Mouse (Mus musculus) G1E (cell line): Measurements from ENCODE around the gene Evx1. TPM values are rescaled to one million over a fixed set of nuclear protein-coding genes. Genes with fewer than 3 reads are reported as not detected.

Experiments
- ATAC-seq: 2 replicates; pipeline ENCODE4 v1.8.0; 2016; ENCODE audit warnings: mild to moderate bottlenecking; ENCODE audit not compliant: insufficient number of reproducible peaks, poor library complexity, low FRiP score, severe bottlenecking; ENCODE audit errors: extremely low read depth
- DNase-seq: peaks from one replicate; pipeline ENCODE4 v3.0.0; 2012; ENCODE audit warnings: low spot score
- H3K27me3 ChIP-seq: 2 replicates; pipeline ENCODE4 v1.6.1; 2012; ENCODE audit warnings: mild to moderate bottlenecking, low read length, inconsistent platforms; ENCODE audit not compliant: insufficient read depth
- H3K36me3 ChIP-seq: replicated peaks from 2 replicates; pipeline ENCODE3; 2012; ENCODE audit warnings: mild to moderate bottlenecking, inconsistent platforms
- H3K4me1 ChIP-seq: 2 replicates; pipeline ENCODE4 v1.6.1; 2012; ENCODE audit warnings: low read depth, low read length, inconsistent platforms, mixed read lengths; ENCODE audit not compliant: insufficient read depth
- H3K4me3 ChIP-seq: 2 replicates; pipeline ENCODE4 v1.5.1; 2012; ENCODE audit warnings: low read depth, mild to moderate bottlenecking, inconsistent platforms, low read length, moderate library complexity, mixed read lengths
- H3K9me3 ChIP-seq: replicated peaks from 2 replicates; pipeline ENCODE4 v1.6.1; 2012; ENCODE audit warnings: inconsistent platforms
- CTCF ChIP-seq: IDR thresholded peaks from 2 replicates; pipeline ENCODE4 v1.5.1; 2012; ENCODE audit warnings: low read depth, low read length, inconsistent platforms, mixed read lengths
- GATA1 ChIP-seq: IDR thresholded peaks from 2 replicates; pipeline ENCODE4 v1.6.1; 2012; ENCODE audit warnings: borderline replicate concordance, low read length, inconsistent platforms, mixed read lengths
- GATA2 ChIP-seq: IDR thresholded peaks from 2 replicates; pipeline ENCODE4 v1.6.1; 2012; ENCODE audit warnings: low read depth, low read length, inconsistent platforms, borderline replicate concordance
- POLR2AphosphoS5 ChIP-seq: IDR thresholded peaks from 2 replicates; pipeline ENCODE4 v1.6.1; 2012; ENCODE audit warnings: low read depth, low read length, inconsistent platforms; ENCODE audit not compliant: insufficient replicate concordance
- TAL1 ChIP-seq: conservative IDR thresholded peaks from 2 replicates; pipeline ENCODE4 v1.6.1; 2012; ENCODE audit warnings: low read depth, low read length, inconsistent platforms, mixed read lengths
- polyA plus RNA-seq: library from polyadenylated mRNA; stranded (reverse); fragments of >175 nt; gene quantifications from 2 replicates; pipeline ENCODE4 v1.2.3, GENCODE M21; 2012
- total RNA-seq, 2 experiments: library from RNA; stranded (forward) in 1 of 2; stranded (reverse) in 1 of 2; fragments of 200-1000 nt in 1 of 2; fragments of >200 nt in 1 of 2; fragmentation: Nextera tagmentation in 1 of 2; gene quantifications; 2 replicates each; pipeline ENCODE4 v1.2.3; 2014 to 2017

Gene Evx1
- total and polyA plus RNA-seq, 3 experiments = not detected

- Histone ChIP-seq H3K36me3 (no peaks in the 10 kb centered on the region), H3K4me3 (no peak overlapping the region), H3K27me3 (no peaks in the 10 kb centered on the region), H3K4me1 (no peaks in the 10 kb centered on the region), H3K9me3 (no peaks in the 10 kb centered on the region)
- no peak for TF ChIP-seq GATA2
- no peak for TF ChIP-seq TAL1
- no peak for TF ChIP-seq POLR2AphosphoS5
- TF ChIP-seq CTCF = no peak
- TF ChIP-seq GATA1 = no peak
- ATAC-seq (no peak), DNase-seq (no peak)
Measured at GRCm38 (mm10) chr6:52283896-52284295, 29.4 kb upstream of the Evx1 start.

- no peak overlapping the region for H3K4me3 ChIP-seq
- no peaks in the 10 kb centered on the region for H3K36me3 ChIP-seq
- TF ChIP-seq POLR2AphosphoS5 (no peak), TAL1 (no peak), GATA2 (no peak), CTCF (no peak), GATA1 (no peak)
- ATAC-seq (no peak), DNase-seq (no peak)
- H3K9me3 ChIP-seq = no peaks in the 10 kb centered on the region
- H3K4me1 ChIP-seq = no peaks in the 10 kb centered on the region
- peaks cover 2% of the 10 kb centered on the region; the same call in 1 of the 2 replicates for H3K27me3 ChIP-seq
Measured at GRCm38 (mm10) chr6:52290186-52290585, 23.1 kb upstream of the Evx1 start.

- H3K9me3 ChIP-seq = no peaks in the 10 kb centered on the region
- H3K4me1 ChIP-seq = no peaks in the 10 kb centered on the region
- no peak for DNase-seq
- peaks cover 2% of the 10 kb centered on the region; the same call in 1 of the 2 replicates for H3K27me3 ChIP-seq
- no peak overlapping the region for H3K4me3 ChIP-seq
- TF ChIP-seq TAL1 (no peak), POLR2AphosphoS5 (no peak), GATA2 (no peak), CTCF (no peak), GATA1 (no peak)
- H3K36me3 ChIP-seq = no peaks in the 10 kb centered on the region
- ATAC-seq = no peak
Measured at GRCm38 (mm10) chr6:52291021-52291860, 22.1 kb upstream of the Evx1 start.

GRCm38 (mm10) chr6:52292328-52292727 is 21.0 kb upstream of the Evx1 start:
- Histone ChIP-seq H3K9me3 (no peaks in the 10 kb centered on the region), H3K4me3 (no peak overlapping the region), H3K27me3 (peaks cover 2% of the 10 kb centered on the region; the same call in 1 of the 2 replicates), H3K4me1 (no peaks in the 10 kb centered on the region), H3K36me3 (no peaks in the 10 kb centered on the region)
- ATAC-seq (no peak), DNase-seq (no peak)
- no peak for TF ChIP-seq CTCF

GRCm38 (mm10) chr6:52294616-52295015 is 18.7 kb upstream of the Evx1 start:
- H3K9me3 ChIP-seq = no peaks in the 10 kb centered on the region
- ATAC-seq (no peak), DNase-seq (no peak)
- H3K4me1 ChIP-seq = no peaks in the 10 kb centered on the region
- H3K36me3 ChIP-seq = no peaks in the 10 kb centered on the region
- peaks cover 2% of the 10 kb centered on the region; the same call in 1 of the 2 replicates for H3K27me3 ChIP-seq
- no peak overlapping the region for H3K4me3 ChIP-seq
- TF ChIP-seq GATA2 (no peak), GATA1 (no peak), CTCF (no peak), POLR2AphosphoS5 (no peak), TAL1 (no peak)

- H3K4me3 ChIP-seq = no peak overlapping the region
- ATAC-seq (no peak), DNase-seq (no peak)
- H3K4me1 ChIP-seq = no peaks in the 10 kb centered on the region
- TF ChIP-seq CTCF (no peak), TAL1 (no peak)
- H3K36me3 ChIP-seq = no peaks in the 10 kb centered on the region
- H3K27me3 ChIP-seq = 0 out of 2 replicates have a peak, but pooled peaks cover 3% of the 10 kb centered on the region
- no peaks in the 10 kb centered on the region for H3K9me3 ChIP-seq
Measured at GRCm38 (mm10) chr6:52298511-52298910, 14.8 kb upstream of the Evx1 start.

GRCm38 (mm10) chr6:52300806-52301205 is 12.5 kb upstream of the Evx1 start:
- Histone ChIP-seq H3K36me3 (no peaks in the 10 kb centered on the region), H3K27me3 (peaks cover 5% of the 10 kb centered on the region; the same call in 1 of the 2 replicates), H3K4me3 (no peak overlapping the region), H3K4me1 (no peaks in the 10 kb centered on the region), H3K9me3 (no peaks in the 10 kb centered on the region)
- no peak for TF ChIP-seq POLR2AphosphoS5
- no peak for TF ChIP-seq GATA1
- no peak for TF ChIP-seq GATA2
- no peak for TF ChIP-seq TAL1
- no peak for TF ChIP-seq CTCF
- ATAC-seq (no peak), DNase-seq (no peak)
